Mouse (Mus musculus) heart, adult 10 weeks (tissue): Measurements from ENCODE around the gene Naa50. TPM values are rescaled to one million over a fixed set of nuclear protein-coding genes. Genes with fewer than 3 reads are reported as not detected.

Source experiments
- polyA plus RNA-seq: library from polyadenylated mRNA; stranded (reverse); fragments of 350-450 nt; fragmentation: Illumina TruSeq; extraction: RNeasy Lipid Tissue Mini Kit (QIAGEN cat#74804); gene quantifications from one replicate; pipeline ENCODE4 v1.2.3, GENCODE M21; 2014; ENCODE audit warnings: low read depth, low replicate concordance

Gene Naa50
- polyA plus RNA-seq: 40.4 TPM

GRCm38 (mm10) chr16:44139536-44140185, at the start of gene Naa50, which contains the start of gene Atp6v1a:
TSS of gene Naa50 (plus strand) at chr16:44139830.
TSS of gene Atp6v1a (minus strand) at chr16:44139705.

GRCm38 (mm10) chr16:44173155-44173941, 33.7 kb downstream of the Naa50 start, which contains the start of gene Usf3:
TSS of gene Usf3 (plus strand) at chr16:44173246.

Other genes with a start within 250 kb of the Naa50 start
- gene Qtrt2, start 213.0 kb upstream of the Naa50 start, polyA plus RNA-seq: 14.2 TPM
- gene Zdhhc23, start 160.0 kb upstream of the Naa50 start, polyA plus RNA-seq: 0.45 TPM
- gene Gramd1c, start 76.5 kb upstream of the Naa50 start, polyA plus RNA-seq: 0.89 TPM
- 15.0 TPM for gene Atp6v1a, start 125 bp upstream of the Naa50 start, polyA plus RNA-seq
- 7.5 TPM for gene Usf3, start 33.4 kb downstream of the Naa50 start, polyA plus RNA-seq
- 0.24 TPM for gene Sidt1, start 193.4 kb downstream of the Naa50 start, polyA plus RNA-seq
- gene Spice1, start 207.3 kb downstream of the Naa50 start, polyA plus RNA-seq: 9.8 TPM